In the genomic region with DNA sequence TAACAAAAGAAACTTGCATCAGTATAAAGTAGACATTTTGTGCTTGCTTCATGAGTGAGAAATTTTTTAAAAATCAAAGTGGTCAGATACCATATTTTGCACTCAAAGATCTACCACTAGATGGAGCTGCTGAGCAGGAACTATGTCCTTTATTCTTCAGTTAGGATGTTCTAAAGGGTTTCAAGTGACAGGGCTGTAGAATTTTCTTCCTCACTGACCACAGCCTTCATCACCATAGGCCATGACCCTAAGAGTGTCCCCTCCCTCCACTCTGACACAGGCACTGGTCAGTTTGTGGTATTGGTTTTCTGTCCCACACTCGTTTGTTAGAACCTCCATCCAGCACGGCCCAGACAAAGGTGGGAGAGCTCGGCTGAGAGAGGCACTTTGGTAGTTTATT, we compare ENCODE assay signal across 9 mouse cellular contexts. TPM values are rescaled to one million over a fixed set of nuclear protein-coding genes. Genes with fewer than 3 reads are reported as not detected.
DNase-seq lines count a peak whose midpoint lies in the region; ATAC-seq and TF ChIP-seq lines count a peak whose summit lies in the region.
"Had no signal": no experiment of that assay in that cellular context is flagged by ENCODE, and none has a peak within 500 bp of the region (broad histone marks: within the 10 kb centered on the region; RNA-seq: fewer than 3 reads in every experiment).

No protein-coding gene starts in this region.

- no peak overlapping the region for H3K4me2 ChIP-seq in forebrain, embryonic 15.5 days (replicated peaks)
- H3K4me2 ChIP-seq in forebrain, embryonic 11.5 days (ENCODE audit: low read depth, low read length, severe bottlenecking), result no peak overlapping the region
- H3K4me2 ChIP-seq in liver, postnatal 0 days (ENCODE audit: low read depth, low read length), result no peak overlapping the region
- no peak overlapping the region for H3K4me2 ChIP-seq in liver, embryonic 11.5 days
- H3K4me2 ChIP-seq in intestine, embryonic 15.5 days (replicated peaks), result no peak overlapping the region
- H3K4me2 ChIP-seq in neural tube, embryonic 14.5 days (ENCODE audit: low read depth, low read length), result no peak overlapping the region
- H3K4me2 ChIP-seq: midbrain, embryonic 12.5 days had no signal

- TF ChIP-seq EP300 in liver, postnatal 0 days (IDR thresholded peaks at IDR 0.05; ENCODE audit: low read depth), result no peak

- no peak overlapping the region for H3K9ac ChIP-seq in forebrain, embryonic 15.5 days (replicated peaks)
- H3K9ac ChIP-seq in forebrain, embryonic 11.5 days (ENCODE audit: low read length), result no peak overlapping the region
- H3K9ac ChIP-seq in liver, postnatal 0 days (replicated peaks), result no peak overlapping the region
- H3K9ac ChIP-seq in liver, embryonic 11.5 days (ENCODE audit: low read depth, low read length), result no peak overlapping the region
- H3K9ac ChIP-seq in intestine, embryonic 15.5 days, result no peak overlapping the region
- H3K9ac ChIP-seq in neural tube, embryonic 14.5 days (replicated peaks; ENCODE audit: low read depth, low read length), result no peak overlapping the region
- H3K9ac ChIP-seq: midbrain, embryonic 12.5 days had no signal

- WGBS in forebrain, embryonic 15.5 days, result 73% methylated on average over 3 of the region's 3 CpGs
- 75% methylated on average over 3 of the region's 3 CpGs for WGBS in forebrain, embryonic 11.5 days
- 64% methylated on average over 3 of the region's 3 CpGs for WGBS in liver, postnatal 0 days (ENCODE audit: insufficient replicate concordance)
- 81% methylated on average over 3 of the region's 3 CpGs for WGBS in liver, embryonic 11.5 days
- WGBS in intestine, embryonic 15.5 days, result 76% methylated on average over 3 of the region's 3 CpGs
- 66% methylated on average over 3 of the region's 3 CpGs for WGBS in neural tube, embryonic 14.5 days

- H3K4me3 ChIP-seq in forebrain, embryonic 15.5 days, result no peak overlapping the region
- no peak overlapping the region for H3K4me3 ChIP-seq in forebrain, embryonic 11.5 days (ENCODE audit: low read depth, low read length)
- no peak overlapping the region for H3K4me3 ChIP-seq in liver, postnatal 0 days (ENCODE audit: low read depth, low read length)
- no peak overlapping the region for H3K4me3 ChIP-seq in liver, embryonic 11.5 days (ENCODE audit: low read depth, low read length)
- no peak overlapping the region for H3K4me3 ChIP-seq in intestine, embryonic 15.5 days (replicated peaks)
- H3K4me3 ChIP-seq in neural tube, embryonic 14.5 days (ENCODE audit: low read depth, low read length), result no peak overlapping the region
- H3K4me3 ChIP-seq: midbrain, embryonic 12.5 days had no signal

- DNase-seq in forebrain, embryonic 11.5 days (ENCODE audit: low spot score), result no peak
- no peak for DNase-seq in liver, postnatal 0 days
- no peak for DNase-seq in liver, embryonic 11.5 days (ENCODE audit: low spot score)
- DNase-seq in cerebellum, postnatal 14 days, result peak; percentile 76
- no peak for DNase-seq in urinary bladder, postnatal 4 days (ENCODE audit: low spot score in 2 of 2)

- peak; percentile 23; the same call in 1 of the 2 replicates for ATAC-seq in forebrain, embryonic 15.5 days (replicated peaks)
- ATAC-seq in forebrain, embryonic 11.5 days (replicated peaks; ENCODE audit: low FRiP score), result no peak
- no peak for ATAC-seq in liver, postnatal 0 days
- no peak for ATAC-seq in liver, embryonic 11.5 days (replicated peaks; ENCODE audit: low FRiP score)
- peak; percentile 39; the same call in 1 of the 2 replicates for ATAC-seq in intestine, embryonic 15.5 days
- peak; percentile 44 for ATAC-seq in neural tube, embryonic 14.5 days (ENCODE audit: low read depth)

- no peaks in the 10 kb centered on the region for H3K9me3 ChIP-seq in forebrain, embryonic 15.5 days
- no peaks in the 10 kb centered on the region for H3K9me3 ChIP-seq in forebrain, embryonic 11.5 days (ENCODE audit: control insufficient read depth, low read length)
- peaks cover 2% of the 10 kb centered on the region; the same call in 1 of the 2 replicates for H3K9me3 ChIP-seq in liver, postnatal 0 days (ENCODE audit: low read length)
- H3K9me3 ChIP-seq in liver, embryonic 11.5 days (ENCODE audit: control insufficient read depth, low read length), result no peaks in the 10 kb centered on the region
- H3K9me3 ChIP-seq in intestine, embryonic 15.5 days, result no peaks in the 10 kb centered on the region
- no peaks in the 10 kb centered on the region for H3K9me3 ChIP-seq in neural tube, embryonic 14.5 days (ENCODE audit: control insufficient read depth, low read length)
- H3K9me3 ChIP-seq: midbrain, embryonic 12.5 days had no signal

- H3K4me1 ChIP-seq in forebrain, embryonic 15.5 days, result no peaks in the 10 kb centered on the region
- H3K4me1 ChIP-seq in forebrain, embryonic 11.5 days (replicated peaks; ENCODE audit: control insufficient read depth, insufficient read depth, low read length), result no peaks in the 10 kb centered on the region
- H3K4me1 ChIP-seq in liver, postnatal 0 days (ENCODE audit: insufficient read depth), result no peaks in the 10 kb centered on the region
- no peaks in the 10 kb centered on the region for H3K4me1 ChIP-seq in liver, embryonic 11.5 days (replicated peaks; ENCODE audit: control insufficient read depth, insufficient read depth, low read length)
- H3K4me1 ChIP-seq in intestine, embryonic 15.5 days (replicated peaks), result peaks cover 6% of the 10 kb centered on the region; the same call in 1 of the 2 replicates
- H3K4me1 ChIP-seq in neural tube, embryonic 14.5 days (ENCODE audit: control insufficient read depth, insufficient read depth, low read length), result no peaks in the 10 kb centered on the region
- H3K4me1 ChIP-seq: midbrain, embryonic 12.5 days had no signal

- H3K36me3 ChIP-seq in forebrain, embryonic 15.5 days, result no peaks in the 10 kb centered on the region
- H3K36me3 ChIP-seq in forebrain, embryonic 11.5 days (ENCODE audit: control insufficient read depth, insufficient read depth, low read length), result no peaks in the 10 kb centered on the region
- no peaks in the 10 kb centered on the region for H3K36me3 ChIP-seq in liver, postnatal 0 days (replicated peaks; ENCODE audit: insufficient read depth, low read length)
- no peaks in the 10 kb centered on the region for H3K36me3 ChIP-seq in liver, embryonic 11.5 days (ENCODE audit: control insufficient read depth, insufficient read depth, low read length)
- no peaks in the 10 kb centered on the region for H3K36me3 ChIP-seq in intestine, embryonic 15.5 days
- no peaks in the 10 kb centered on the region for H3K36me3 ChIP-seq in neural tube, embryonic 14.5 days (ENCODE audit: control insufficient read depth, insufficient read depth, low read length)
- H3K36me3 ChIP-seq: midbrain, embryonic 12.5 days had no signal

- H3K27me3 ChIP-seq in forebrain, embryonic 15.5 days, result no peaks in the 10 kb centered on the region
- no peaks in the 10 kb centered on the region for H3K27me3 ChIP-seq in forebrain, embryonic 11.5 days (ENCODE audit: control insufficient read depth, insufficient read depth, low read length)
- no peaks in the 10 kb centered on the region for H3K27me3 ChIP-seq in liver, postnatal 0 days (ENCODE audit: insufficient read depth, low read length)
- no peaks in the 10 kb centered on the region for H3K27me3 ChIP-seq in liver, embryonic 11.5 days (replicated peaks; ENCODE audit: control insufficient read depth, insufficient read depth, low read length)
- H3K27me3 ChIP-seq in intestine, embryonic 15.5 days (replicated peaks), result no peaks in the 10 kb centered on the region
- H3K27me3 ChIP-seq in neural tube, embryonic 14.5 days (ENCODE audit: control insufficient read depth, insufficient read depth, low read length), result no peaks in the 10 kb centered on the region
- H3K27me3 ChIP-seq: midbrain, embryonic 12.5 days had no signal

- no peak overlapping the region for H3K27ac ChIP-seq in forebrain, embryonic 15.5 days (replicated peaks)
- H3K27ac ChIP-seq in forebrain, embryonic 11.5 days (ENCODE audit: low read depth, low read length), result no peak overlapping the region
- H3K27ac ChIP-seq in liver, postnatal 0 days (ENCODE audit: low read depth), result no peak overlapping the region
- no peak overlapping the region for H3K27ac ChIP-seq in liver, embryonic 11.5 days (ENCODE audit: low read depth, low read length)
- H3K27ac ChIP-seq in intestine, embryonic 15.5 days, result no peak overlapping the region
- H3K27ac ChIP-seq in neural tube, embryonic 14.5 days (ENCODE audit: low read depth, low read length), result no peak overlapping the region
- H3K27ac ChIP-seq: midbrain, embryonic 12.5 days had no signal

- peak; percentile 80 for TF ChIP-seq CTCF in liver, postnatal 0 days (IDR thresholded peaks at IDR 0.05; ENCODE audit: low read depth)

RNA-seq across cellular contexts. Expression of a gene that starts 7.4 kb away (rescaled TPM):
- polyA plus RNA-seq in forebrain, embryonic 15.5 days (2015; fragmentation: Nextera tagmentation; extraction: Ambion mirVana), result not detected in 2 replicates
- not detected in 2 replicates for polyA plus RNA-seq in forebrain, embryonic 11.5 days (2014; fragmentation: Nextera tagmentation; extraction: Ambion mirVana)
- not detected in 2 replicates for polyA plus RNA-seq in liver, postnatal 0 days (2015; fragmentation: Nextera tagmentation; extraction: Ambion mirVana)
- not detected in 2 replicates for polyA plus RNA-seq in liver, embryonic 11.5 days (2014; fragmentation: Nextera tagmentation; extraction: Ambion mirVana)
- polyA plus RNA-seq in intestine, embryonic 15.5 days (2015; fragmentation: Nextera tagmentation; extraction: Ambion mirVana), result not detected in 2 replicates
- 0.90 TPM in 1 of 2 replicates, not detected in the other for polyA plus RNA-seq in neural tube, embryonic 14.5 days (2014; fragmentation: Nextera tagmentation; extraction: Ambion mirVana)
- polyA plus RNA-seq: midbrain, embryonic 12.5 days had no signal

RNA-seq across cellular contexts. Expression of a gene that starts 9.4 kb away (rescaled TPM):
- polyA plus RNA-seq in forebrain, embryonic 15.5 days (2015; fragmentation: Nextera tagmentation; extraction: Ambion mirVana), result 3.0 and 3.4 TPM in 2 replicates
- polyA plus RNA-seq in forebrain, embryonic 11.5 days (2014; fragmentation: Nextera tagmentation; extraction: Ambion mirVana), result 0.60 and 0.84 TPM in 2 replicates
- 485 and 531 TPM in 2 replicates for polyA plus RNA-seq in liver, postnatal 0 days (2015; fragmentation: Nextera tagmentation; extraction: Ambion mirVana)
- polyA plus RNA-seq in liver, embryonic 11.5 days (2014; fragmentation: Nextera tagmentation; extraction: Ambion mirVana), result 9.0 and 9.7 TPM in 2 replicates
- 87.2 and 87.9 TPM in 2 replicates for polyA plus RNA-seq in intestine, embryonic 15.5 days (2015; fragmentation: Nextera tagmentation; extraction: Ambion mirVana)
- polyA plus RNA-seq in neural tube, embryonic 14.5 days (2014; fragmentation: Nextera tagmentation; extraction: Ambion mirVana), result 0.68 and 11.8 TPM in 2 replicates

RNA-seq across cellular contexts. Expression of a gene that starts 11.6 kb away (rescaled TPM):
- 34.9 and 35.8 TPM in 2 replicates for polyA plus RNA-seq in forebrain, embryonic 15.5 days (2015; fragmentation: Nextera tagmentation; extraction: Ambion mirVana)
- 50.2 and 50.6 TPM in 2 replicates for polyA plus RNA-seq in forebrain, embryonic 11.5 days (2014; fragmentation: Nextera tagmentation; extraction: Ambion mirVana)
- 14.4 and 14.8 TPM in 2 replicates for polyA plus RNA-seq in liver, postnatal 0 days (2015; fragmentation: Nextera tagmentation; extraction: Ambion mirVana)
- 20.0 and 20.1 TPM in 2 replicates for polyA plus RNA-seq in liver, embryonic 11.5 days (2014; fragmentation: Nextera tagmentation; extraction: Ambion mirVana)
- polyA plus RNA-seq in intestine, embryonic 15.5 days (2015; fragmentation: Nextera tagmentation; extraction: Ambion mirVana), result 23.6 and 24.9 TPM in 2 replicates
- polyA plus RNA-seq in neural tube, embryonic 14.5 days (2014; fragmentation: Nextera tagmentation; extraction: Ambion mirVana), result 38.9 and 40.8 TPM in 2 replicates

RNA-seq across cellular contexts. Expression of a gene that starts 11.7 kb away (rescaled TPM):
- not detected in 2 replicates for polyA plus RNA-seq in forebrain, embryonic 15.5 days (2015; fragmentation: Nextera tagmentation; extraction: Ambion mirVana)
- 0.67 TPM in 1 of 2 replicates, not detected in the other for polyA plus RNA-seq in forebrain, embryonic 11.5 days (2014; fragmentation: Nextera tagmentation; extraction: Ambion mirVana)
- not detected in 2 replicates for polyA plus RNA-seq in liver, postnatal 0 days (2015; fragmentation: Nextera tagmentation; extraction: Ambion mirVana)
- not detected in 2 replicates for polyA plus RNA-seq in liver, embryonic 11.5 days (2014; fragmentation: Nextera tagmentation; extraction: Ambion mirVana)
- not detected in 2 replicates for polyA plus RNA-seq in intestine, embryonic 15.5 days (2015; fragmentation: Nextera tagmentation; extraction: Ambion mirVana)
- not detected in 2 replicates for polyA plus RNA-seq in neural tube, embryonic 14.5 days (2014; fragmentation: Nextera tagmentation; extraction: Ambion mirVana)

RNA-seq across cellular contexts. Expression of a gene that starts 19.8 kb away (rescaled TPM):
- polyA plus RNA-seq in forebrain, embryonic 15.5 days (2015; fragmentation: Nextera tagmentation; extraction: Ambion mirVana), result 15.8 and 20.5 TPM in 2 replicates
- polyA plus RNA-seq in forebrain, embryonic 11.5 days (2014; fragmentation: Nextera tagmentation; extraction: Ambion mirVana), result 12.7 and 14.2 TPM in 2 replicates
- polyA plus RNA-seq in liver, postnatal 0 days (2015; fragmentation: Nextera tagmentation; extraction: Ambion mirVana), result 0.93 and 1.8 TPM in 2 replicates
- 2.7 and 3.3 TPM in 2 replicates for polyA plus RNA-seq in liver, embryonic 11.5 days (2014; fragmentation: Nextera tagmentation; extraction: Ambion mirVana)
- 5.1 and 5.8 TPM in 2 replicates for polyA plus RNA-seq in intestine, embryonic 15.5 days (2015; fragmentation: Nextera tagmentation; extraction: Ambion mirVana)
- polyA plus RNA-seq in neural tube, embryonic 14.5 days (2014; fragmentation: Nextera tagmentation; extraction: Ambion mirVana), result 12.3 and 17.6 TPM in 2 replicates

Comparison
In these comparisons a context has a peak if more than half of its experiments do, and no peak if none do; other contexts are left out.
1. ATAC-seq: peak in forebrain, embryonic 15.5 days (single experiment), intestine, embryonic 15.5 days (single experiment) and neural tube, embryonic 14.5 days (single experiment); none in forebrain, embryonic 11.5 days (single experiment), liver, postnatal 0 days (single experiment) and liver, embryonic 11.5 days (single experiment).
2. DNase-seq: peak in cerebellum, postnatal 14 days (2 of 2); none in forebrain, embryonic 11.5 days (single experiment), liver, postnatal 0 days (single experiment), liver, embryonic 11.5 days (single experiment) and urinary bladder, postnatal 4 days (0 of 2).